Mouse (Mus musculus) E14TG2a.4 (cell line): ENCODE results near the gene Gm37240.

ENCODE experiments used
- CTCF ChIP-seq: conservative IDR thresholded peaks from 2 replicates; pipeline ENCODE4 v1.5.1; 2014; ENCODE audit warnings: low read length
- POU5F1 ChIP-seq: IDR thresholded peaks from 2 replicates; pipeline ENCODE4 v1.6.1; 2014; ENCODE audit warnings: low read length, borderline replicate concordance

- TF ChIP-seq CTCF (peak; percentile 29; the same call in 1 of the 2 replicates), POU5F1 (no peak)
Observed at GRCm38 (mm10) chr3:85573864-85574830, 313.2 kb downstream of the Gm37240 start, which contains the start of gene Gatb.
